Mouse (Mus musculus) limb, embryonic 10.5 days (tissue): ENCODE data around the gene Hoxc5. TPM values are rescaled to one million over a fixed set of nuclear protein-coding genes. Genes with fewer than 3 reads are reported as not detected.

Experiments
- DNase-seq: peaks from one replicate; pipeline ENCODE4 v3.0.0-alpha.2; 2017; ENCODE audit warnings: low spot score
- H3K27ac ChIP-seq: fragments of 300-500 bp; sonication (generic); 2 replicates; pipeline ENCODE4 v1.5.1; 2016; ENCODE audit warnings: mild to moderate bottlenecking
- H3K27me3 ChIP-seq: fragments of 300-500 bp; sonication (generic); 2 replicates; pipeline ENCODE4 v1.6.1; 2016; ENCODE audit warnings: low read depth, mild to moderate bottlenecking; ENCODE audit not compliant: poor library complexity, severe bottlenecking
- H3K36me3 ChIP-seq: fragments of 300-500 bp; sonication (generic); 2 replicates; pipeline ENCODE4 v1.6.1; 2016; ENCODE audit warnings: mild to moderate bottlenecking, moderate library complexity
- H3K4me1 ChIP-seq: fragments of 300-500 bp; sonication (generic); 2 replicates; pipeline ENCODE4 v1.6.1; 2016
- H3K4me3 ChIP-seq: fragments of 300-500 bp; sonication (generic); 2 replicates; pipeline ENCODE4 v1.5.1; 2016; ENCODE audit warnings: mild to moderate bottlenecking, moderate library complexity
- H3K9me3 ChIP-seq: fragments of 300-500 bp; sonication (generic); replicated peaks from 2 replicates; pipeline ENCODE4 v1.6.1; 2016; ENCODE audit warnings: mild to moderate bottlenecking
- WGBS: fragments of 180-500 bp; shearing (Covaris S2); methylation state at CpG from one replicate; pipeline ENCODE4 v1.1.7; 2016; 5-methylcytosine and 5-hydroxymethylcytosine counted together
- polyA plus RNA-seq: library from polyadenylated mRNA; unstranded; fragments of >200 nt; fragmentation: Nextera tagmentation; extraction: Ambion mirVana; gene quantifications from 2 replicates; pipeline ENCODE4 v1.2.1, GENCODE M21; 2016

Gene Hoxc5
- polyA plus RNA-seq, 1 experiment from 2014 or later: 12.7 TPM

GRCm38 (mm10) chr15:103002156-103002555 lies 34.9 kb downstream of the Hoxc5 start:
- 6% methylated on average over 4 of the region's 4 CpGs for WGBS
- Histone ChIP-seq H3K4me1 (peaks cover 99% of the 10 kb centered on the region), H3K36me3 (no peaks in the 10 kb centered on the region)

GRCm38 (mm10) chr15:103002821-103003448 lies 35.7 kb downstream of the Hoxc5 start:
- no peaks in the 10 kb centered on the region for H3K9me3 ChIP-seq
- H3K27me3 ChIP-seq: peaks cover 98% of the 10 kb centered on the region
- peaks cover 99% of the 10 kb centered on the region for H3K4me1 ChIP-seq
- peak overlapping the region; percentile 56 for H3K4me3 ChIP-seq
- no peak for DNase-seq
- peak overlapping the region; percentile 94 for H3K27ac ChIP-seq
- WGBS: 6% methylated on average over 13 of the region's 13 CpGs
- H3K36me3 ChIP-seq: no peaks in the 10 kb centered on the region

More at GRCm38 (mm10) chr15:103002156-103002555, 34.9 kb downstream of the Hoxc5 start:
- Histone ChIP-seq H3K4me3 (peak overlapping the region; percentile 56), H3K9me3 (no peaks in the 10 kb centered on the region), H3K27ac (peak overlapping the region; percentile 94), H3K27me3 (peaks cover 98% of the 10 kb centered on the region)
- DNase-seq: no peak

GRCm38 (mm10) chr15:103005308-103005707 lies 38.1 kb downstream of the Hoxc5 start:
- H3K27me3 ChIP-seq: peaks cover 99% of the 10 kb centered on the region
- WGBS: under 1% methylated on average over 17 of the region's 17 CpGs
- H3K4me1 ChIP-seq: peaks cover 99% of the 10 kb centered on the region
- no peaks in the 10 kb centered on the region for H3K9me3 ChIP-seq
- H3K27ac ChIP-seq: peak overlapping the region; percentile 83
- peak overlapping the region; percentile 38 for H3K4me3 ChIP-seq
- H3K36me3 ChIP-seq: no peaks in the 10 kb centered on the region
- no peak for DNase-seq

- no peak for DNase-seq
- Histone ChIP-seq H3K27ac (peak overlapping the region; percentile 83), H3K4me1 (peaks cover 99% of the 10 kb centered on the region), H3K9me3 (no peaks in the 10 kb centered on the region), H3K27me3 (peaks cover 99% of the 10 kb centered on the region), H3K4me3 (peak overlapping the region; percentile 38), H3K36me3 (no peaks in the 10 kb centered on the region)
- WGBS: 2% methylated on average over 5 of the region's 5 CpGs
Measured at GRCm38 (mm10) chr15:103005797-103006196, 38.6 kb downstream of the Hoxc5 start.

GRCm38 (mm10) chr15:103006326-103006725 lies 39.1 kb downstream of the Hoxc5 start:
- Histone ChIP-seq H3K4me1 (peaks cover 99% of the 10 kb centered on the region), H3K27ac (peak overlapping the region; percentile 83), H3K4me3 (peak overlapping the region; percentile 38; the same call in 1 of the 2 replicates), H3K36me3 (no peaks in the 10 kb centered on the region; the same call in 1 of the 2 replicates), H3K9me3 (no peaks in the 10 kb centered on the region), H3K27me3 (peaks cover 99% of the 10 kb centered on the region)
- no peak for DNase-seq
- 5% methylated on average over 1 of the region's 1 CpGs for WGBS

GRCm38 (mm10) chr15:103009265-103010111 lies 42.2 kb downstream of the Hoxc5 start:
- Histone ChIP-seq H3K9me3 (no peaks in the 10 kb centered on the region), H3K36me3 (no peaks in the 10 kb centered on the region; the same call in 1 of the 2 replicates), H3K4me3 (peak overlapping the region; percentile 51), H3K27ac (peak overlapping the region; percentile 90), H3K4me1 (peaks cover 98% of the 10 kb centered on the region), H3K27me3 (peaks cover 97% of the 10 kb centered on the region)
- under 1% methylated on average over 27 of the region's 27 CpGs for WGBS
- no peak for DNase-seq

GRCm38 (mm10) chr15:103010112-103010846 lies 43.0 kb downstream of the Hoxc5 start:
- peak overlapping the region; percentile 90 for H3K27ac ChIP-seq
- no peaks in the 10 kb centered on the region; the same call in 1 of the 2 replicates for H3K36me3 ChIP-seq
- H3K4me3 ChIP-seq: peak overlapping the region; percentile 51
- no peak for DNase-seq
- H3K9me3 ChIP-seq: no peaks in the 10 kb centered on the region
- H3K27me3 ChIP-seq: peaks cover 97% of the 10 kb centered on the region
- WGBS: under 1% methylated on average over 31 of the region's 31 CpGs
- H3K4me1 ChIP-seq: peaks cover 98% of the 10 kb centered on the region

GRCm38 (mm10) chr15:103010847-103011555 lies 43.8 kb downstream of the Hoxc5 start:
- Histone ChIP-seq H3K27me3 (peaks cover 97% of the 10 kb centered on the region), H3K27ac (peak overlapping the region; percentile 90), H3K4me3 (peak overlapping the region; percentile 51), H3K4me1 (peaks cover 98% of the 10 kb centered on the region), H3K9me3 (no peaks in the 10 kb centered on the region), H3K36me3 (no peaks in the 10 kb centered on the region; the same call in 1 of the 2 replicates)
- WGBS: under 1% methylated on average over 28 of the region's 28 CpGs
- DNase-seq: no peak

GRCm38 (mm10) chr15:103011928-103012486 lies 44.8 kb downstream of the Hoxc5 start:
- Histone ChIP-seq H3K36me3 (no peaks in the 10 kb centered on the region; the same call in 1 of the 2 replicates), H3K27me3 (peaks cover 97% of the 10 kb centered on the region), H3K4me3 (peak overlapping the region; percentile 45), H3K27ac (peak overlapping the region; percentile 90), H3K4me1 (peaks cover 98% of the 10 kb centered on the region), H3K9me3 (no peaks in the 10 kb centered on the region)
- 3% methylated on average over 26 of the region's 26 CpGs for WGBS
- DNase-seq: peak; percentile 68

GRCm38 (mm10) chr15:103013238-103013984 lies 46.2 kb downstream of the Hoxc5 start:
- DNase-seq: peak; percentile 82
- 4% methylated on average over 17 of the region's 17 CpGs for WGBS
- peak overlapping the region; percentile 50 for H3K4me3 ChIP-seq

More at GRCm38 (mm10) chr15:103013238-103013984, 46.2 kb downstream of the Hoxc5 start:
- Histone ChIP-seq H3K4me1 (peaks cover 98% of the 10 kb centered on the region), H3K27ac (peak overlapping the region; percentile 90; the same call in 1 of the 2 replicates), H3K9me3 (no peaks in the 10 kb centered on the region), H3K36me3 (no peaks in the 10 kb centered on the region; the same call in 1 of the 2 replicates), H3K27me3 (peaks cover 97% of the 10 kb centered on the region)
